Mouse (Mus musculus): Measurements from ENCODE around the gene Serpina3a. TPM values are rescaled to one million over a fixed set of nuclear protein-coding genes. Genes with fewer than 3 reads are reported as not detected.

The Serpina3a gene
- polyA plus RNA-seq, 1 experiment from 2014 or later = not detected

- Histone ChIP-seq H3K27ac (no peak overlapping the region), H3K36me3 (no peaks in the 10 kb centered on the region), H3K9me3 (replicated peaks) (no peaks in the 10 kb centered on the region), H3K4me2 (no peak overlapping the region), H3K9ac (no peak overlapping the region), H3K4me3 (no peak overlapping the region), H3K27me3 (replicated peaks) (no peaks in the 10 kb centered on the region), H3K4me1 (no peaks in the 10 kb centered on the region)
- ATAC-seq = no peak
- 39% methylated on average over 2 of the region's 2 CpGs for WGBS (ENCODE audit: insufficient replicate concordance)
These were observed 4.0 kb upstream of the Serpina3a start for GRCm38 (mm10) chr12:104108507-104108906.

GRCm38 (mm10) chr12:104114921-104115579 lies 2.5 kb downstream of the Serpina3a start:
- H3K4me2 ChIP-seq = no peak overlapping the region
- H3K27ac ChIP-seq = no peak overlapping the region
- no peaks in the 10 kb centered on the region for H3K36me3 ChIP-seq
- H3K9ac ChIP-seq = no peak overlapping the region
- H3K4me1 ChIP-seq = no peaks in the 10 kb centered on the region
- WGBS (ENCODE audit: insufficient replicate concordance) = 46% methylated on average over 3 of the region's 3 CpGs
- ATAC-seq = no peak
- H3K4me3 ChIP-seq = no peak overlapping the region
- H3K27me3 ChIP-seq (replicated peaks) = no peaks in the 10 kb centered on the region
- H3K9me3 ChIP-seq (replicated peaks) = no peaks in the 10 kb centered on the region

DNA sequence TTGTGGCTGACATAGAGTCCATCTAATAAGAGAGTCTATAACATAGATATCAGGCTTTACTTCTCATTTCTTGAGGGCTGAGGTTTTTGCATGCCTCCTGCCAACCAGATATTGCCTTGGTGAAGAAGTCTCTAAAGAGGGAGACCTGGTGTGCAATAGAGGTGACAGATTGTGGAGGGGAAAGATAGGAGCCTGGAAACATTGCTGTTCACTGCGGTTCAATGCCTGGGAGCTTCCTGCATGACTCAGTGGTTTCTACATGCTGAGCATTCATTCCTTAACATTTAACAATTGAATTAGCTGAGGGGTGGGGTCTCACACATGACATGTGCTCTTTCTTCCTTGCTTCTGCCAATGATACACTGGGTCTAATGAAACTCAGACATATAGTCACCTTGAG lies 10.6 kb downstream of the Serpina3a start:
- no peaks in the 10 kb centered on the region for H3K9me3 ChIP-seq (replicated peaks)
- no peak overlapping the region for H3K9ac ChIP-seq
- H3K4me3 ChIP-seq = no peak overlapping the region
- ATAC-seq = no peak
- no peak overlapping the region for H3K27ac ChIP-seq
- no peaks in the 10 kb centered on the region for H3K4me1 ChIP-seq
- H3K27me3 ChIP-seq (replicated peaks) = no peaks in the 10 kb centered on the region
- 29% methylated on average over 1 of the region's 1 CpGs for WGBS (ENCODE audit: insufficient replicate concordance)
- H3K4me2 ChIP-seq = no peak overlapping the region
- H3K36me3 ChIP-seq = no peaks in the 10 kb centered on the region

DNA sequence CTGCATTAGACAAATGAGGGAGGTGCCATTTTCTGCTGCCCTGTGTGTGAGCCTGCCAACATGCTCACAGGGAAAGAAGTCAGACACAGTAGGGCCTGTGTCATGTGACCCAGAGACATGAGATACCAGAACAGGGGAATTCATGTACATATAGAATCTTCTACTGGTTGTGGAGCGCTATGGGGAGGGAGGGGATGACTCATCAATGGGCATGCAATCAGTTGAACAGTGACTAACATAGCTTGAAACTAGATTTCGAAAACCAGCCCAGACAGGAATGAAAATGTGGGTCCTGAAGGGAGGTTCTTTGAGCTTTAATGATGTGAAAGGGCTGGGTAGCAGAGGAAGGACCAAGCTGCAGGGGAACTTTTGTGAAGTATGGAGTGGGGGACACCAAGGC lies 11.5 kb downstream of the Serpina3a start:
- H3K4me2 ChIP-seq = no peak overlapping the region
- no peak overlapping the region for H3K4me3 ChIP-seq
- H3K27me3 ChIP-seq (replicated peaks) = no peaks in the 10 kb centered on the region
- ATAC-seq = no peak
- H3K9me3 ChIP-seq (replicated peaks) = no peaks in the 10 kb centered on the region
- H3K36me3 ChIP-seq = no peaks in the 10 kb centered on the region
- H3K27ac ChIP-seq = no peak overlapping the region
- no peak overlapping the region for H3K9ac ChIP-seq
- 55% methylated on average over 2 of the region's 2 CpGs for WGBS (ENCODE audit: insufficient replicate concordance)
- no peaks in the 10 kb centered on the region for H3K4me1 ChIP-seq

- Histone ChIP-seq H3K9me3 (replicated peaks) (no peaks in the 10 kb centered on the region), H3K4me1 (no peaks in the 10 kb centered on the region), H3K4me3 (no peak overlapping the region), H3K27ac (no peak overlapping the region), H3K27me3 (replicated peaks) (no peaks in the 10 kb centered on the region), H3K4me2 (no peak overlapping the region), H3K36me3 (no peaks in the 10 kb centered on the region), H3K9ac (no peak overlapping the region)
- no peak for ATAC-seq
- 69% methylated on average over 5 of the region's 5 CpGs for WGBS (ENCODE audit: insufficient replicate concordance)
These were observed 12.6 kb downstream of the Serpina3a start for GRCm38 (mm10) chr12:104125021-104125560.

DNA sequence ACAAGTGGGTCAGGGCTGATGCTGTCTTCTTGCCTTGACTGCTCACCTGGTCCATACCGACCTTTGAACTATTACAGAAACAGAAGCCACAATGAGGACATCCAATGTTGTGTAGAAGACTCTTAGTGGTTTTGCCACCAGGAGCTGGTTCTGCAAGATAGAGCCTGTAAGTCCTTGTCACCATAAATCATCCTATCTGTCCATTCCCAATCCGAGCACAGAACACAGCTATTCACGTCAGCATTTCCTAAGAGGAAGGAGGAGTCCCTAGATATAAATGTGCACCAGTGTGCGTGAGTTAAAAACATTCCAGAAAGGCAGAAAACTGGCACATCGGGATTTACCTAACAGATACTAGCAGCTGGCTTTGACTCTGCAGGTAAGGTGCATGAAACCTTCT lies 15.2 kb downstream of the Serpina3a start, which contains the start of gene Serpina3b:
TSS of gene Serpina3b (plus strand) at position 301 of the 400 bp plus-strand sequence.
- Histone ChIP-seq H3K27ac (no peak within 1 kb of the TSS), H3K9ac (no peak within 1 kb of the TSS), H3K36me3 (no peaks in the 10 kb centered on the region), H3K4me3 (no peak within 1 kb of the TSS), H3K9me3 (replicated peaks) (no peaks in the 10 kb centered on the region), H3K4me1 (no peaks in the 10 kb centered on the region), H3K27me3 (replicated peaks) (no peaks in the 10 kb centered on the region), H3K4me2 (no peak within 1 kb of the TSS)
- ATAC-seq = no peak
- 51% methylated on average over 5 of the region's 5 CpGs for WGBS (ENCODE audit: insufficient replicate concordance)

- Histone ChIP-seq H3K27ac (no peak overlapping the region), H3K4me3 (no peak overlapping the region), H3K9me3 (replicated peaks) (no peaks in the 10 kb centered on the region), H3K4me2 (no peak overlapping the region), H3K36me3 (no peaks in the 10 kb centered on the region), H3K9ac (no peak overlapping the region), H3K27me3 (replicated peaks) (no peaks in the 10 kb centered on the region), H3K4me1 (no peaks in the 10 kb centered on the region)
- no peak for ATAC-seq
These were observed 18.5 kb downstream of the Serpina3a start for GRCm38 (mm10) chr12:104131041-104131440.

- no peak for ATAC-seq
- H3K9ac ChIP-seq = no peak overlapping the region
- no peak overlapping the region for H3K4me3 ChIP-seq
- no peak overlapping the region for H3K27ac ChIP-seq
- H3K36me3 ChIP-seq = no peaks in the 10 kb centered on the region
- 59% methylated on average over 2 of the region's 2 CpGs for WGBS (ENCODE audit: insufficient replicate concordance)
- no peaks in the 10 kb centered on the region for H3K9me3 ChIP-seq (replicated peaks)
- no peaks in the 10 kb centered on the region for H3K27me3 ChIP-seq (replicated peaks)
- no peak overlapping the region for H3K4me2 ChIP-seq
- no peaks in the 10 kb centered on the region for H3K4me1 ChIP-seq
These were observed 25.7 kb downstream of the Serpina3a start for GRCm38 (mm10) chr12:104138216-104138615.

GRCm38 (mm10) chr12:104140543-104141103 lies 28.1 kb downstream of the Serpina3a start:
- Histone ChIP-seq H3K9ac (no peak overlapping the region), H3K27ac (no peak overlapping the region), H3K9me3 (replicated peaks) (no peaks in the 10 kb centered on the region), H3K4me3 (no peak overlapping the region), H3K4me1 (no peaks in the 10 kb centered on the region), H3K4me2 (no peak overlapping the region), H3K36me3 (no peaks in the 10 kb centered on the region), H3K27me3 (replicated peaks) (no peaks in the 10 kb centered on the region)
- WGBS (ENCODE audit: insufficient replicate concordance) = 59% methylated on average over 4 of the region's 4 CpGs
- ATAC-seq = no peak

- H3K4me2 ChIP-seq = no peak overlapping the region
- no peaks in the 10 kb centered on the region for H3K27me3 ChIP-seq (replicated peaks)
- 71% methylated on average over 1 of the region's 1 CpGs for WGBS (ENCODE audit: insufficient replicate concordance)
- no peak overlapping the region for H3K9ac ChIP-seq
- H3K9me3 ChIP-seq (replicated peaks) = no peaks in the 10 kb centered on the region
- ATAC-seq = no peak
- H3K4me1 ChIP-seq = no peaks in the 10 kb centered on the region
- no peak overlapping the region for H3K27ac ChIP-seq
- no peaks in the 10 kb centered on the region for H3K36me3 ChIP-seq
- H3K4me3 ChIP-seq = no peak overlapping the region
These were observed 29.0 kb downstream of the Serpina3a start for GRCm38 (mm10) chr12:104141506-104141905.

- Histone ChIP-seq H3K9me3 (replicated peaks) (no peaks in the 10 kb centered on the region), H3K27me3 (replicated peaks) (no peaks in the 10 kb centered on the region), H3K27ac (no peak overlapping the region), H3K4me1 (no peaks in the 10 kb centered on the region), H3K4me3 (no peak overlapping the region), H3K9ac (no peak overlapping the region), H3K4me2 (no peak overlapping the region), H3K36me3 (no peaks in the 10 kb centered on the region)
- no peak for ATAC-seq
- WGBS (ENCODE audit: insufficient replicate concordance) = 21% methylated on average over 1 of the region's 1 CpGs
These were observed 29.9 kb downstream of the Serpina3a start for GRCm38 (mm10) chr12:104142427-104142826.

DNA sequence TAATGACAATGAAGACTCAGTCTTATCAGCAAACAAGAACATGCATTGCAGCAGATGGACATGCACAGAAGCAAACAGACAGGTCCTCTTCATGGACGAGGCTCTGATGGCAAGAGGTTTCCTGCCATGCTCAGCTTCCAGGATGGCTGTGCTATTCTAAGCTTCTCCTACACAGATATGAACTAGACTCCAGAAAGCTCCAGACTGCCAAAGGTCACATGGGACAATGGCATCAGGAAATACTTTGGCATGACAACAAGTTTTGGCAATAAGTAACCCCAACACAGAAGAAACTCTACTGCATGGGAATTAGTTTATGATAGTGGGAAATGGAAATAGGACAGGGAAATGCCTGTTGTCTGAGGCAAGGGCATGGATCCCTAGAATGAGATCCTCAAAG lies 30.8 kb downstream of the Serpina3a start:
- Histone ChIP-seq H3K9ac (no peak overlapping the region), H3K27ac (no peak overlapping the region), H3K4me3 (no peak overlapping the region), H3K27me3 (replicated peaks) (no peaks in the 10 kb centered on the region), H3K4me1 (no peaks in the 10 kb centered on the region), H3K36me3 (no peaks in the 10 kb centered on the region), H3K9me3 (replicated peaks) (no peaks in the 10 kb centered on the region), H3K4me2 (no peak overlapping the region)
- WGBS (ENCODE audit: insufficient replicate concordance) = 42% methylated on average over 1 of the region's 1 CpGs
- ATAC-seq = no peak
